Mouse (Mus musculus): ENCODE results near the gene Elmo1. TPM values are rescaled to one million over a fixed set of nuclear protein-coding genes. Genes with fewer than 3 reads are reported as not detected.

The Elmo1 gene
- total and polyA plus RNA-seq, 3 experiments = 5.2 to 7.6 TPM; not detected in 1

DNA sequence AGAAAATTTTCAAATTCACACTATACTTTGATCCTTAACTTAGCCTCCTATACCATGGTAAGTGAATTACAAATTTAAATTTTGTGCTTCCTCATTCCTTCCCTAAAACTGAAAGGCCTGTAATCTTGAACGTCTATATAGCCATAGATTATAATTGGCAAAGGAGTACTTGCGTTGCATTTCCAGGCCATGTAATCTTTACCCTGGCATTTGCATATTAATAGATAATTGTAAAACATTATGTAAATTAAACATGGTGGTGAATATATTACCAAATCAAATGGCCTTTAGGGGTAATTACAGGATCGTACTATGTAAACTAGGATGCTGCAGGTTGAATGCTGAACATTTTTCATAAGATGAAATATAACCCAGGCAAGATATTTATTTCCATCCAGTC, 314.1 kb downstream of the Elmo1 start:
- H3K9me3 ChIP-seq (replicated peaks; ENCODE audit: insufficient read depth, low read length) = no peaks in the 10 kb centered on the region
- H3K36me3 ChIP-seq (ENCODE audit: control insufficient read depth in 1 of 2, insufficient read depth in 2 of 2, low read length in 2 of 2) = no peaks in the 10 kb centered on the region
- TF ChIP-seq POLR2AphosphoS2 (IDR thresholded peaks at IDR 0.05; ENCODE audit: low read length) = no peak
- TF ChIP-seq POLR2AphosphoS5 (IDR thresholded peaks at IDR 0.05; ENCODE audit: borderline replicate concordance, low read depth, low read length) = no peak
- no peak for TF ChIP-seq TBP (IDR thresholded peaks at IDR 0.05; ENCODE audit: low read depth, low read length)
- TF ChIP-seq GABPA (IDR thresholded peaks at IDR 0.05; ENCODE audit: low read depth, low read length) = no peak
- TF ChIP-seq MAX (IDR thresholded peaks at IDR 0.05; ENCODE audit: low read length) = no peak
- TF ChIP-seq UBTF (IDR thresholded peaks at IDR 0.05; ENCODE audit: borderline replicate concordance, insufficient read depth, low read depth, low read length) = no peak
- TF ChIP-seq MAZ (IDR thresholded peaks at IDR 0.05; ENCODE audit: low read depth, low read length) = no peak
- no peak for TF ChIP-seq CHD2 (IDR thresholded peaks at IDR 0.05; ENCODE audit: low read length)
- TF ChIP-seq ZKSCAN1 (IDR thresholded peaks at IDR 0.05; ENCODE audit: low read depth, low read length) = no peak
- TF ChIP-seq USF2 (IDR thresholded peaks at IDR 0.05; ENCODE audit: borderline replicate concordance in 1 of 2, insufficient read depth in 1 of 2, low read depth in 1 of 2, low read length in 2 of 2) = no peak
- no peak for TF ChIP-seq HCFC1 (IDR thresholded peaks at IDR 0.05; ENCODE audit: low read depth, low read length)
- TF ChIP-seq ZNF384 (IDR thresholded peaks at IDR 0.05; ENCODE audit: low read depth, low read length) = no peak
- no peak overlapping the region for H3K4me3 ChIP-seq (ENCODE audit: control insufficient read depth in 1 of 2, insufficient read depth in 1 of 2, low read depth in 2 of 2, low read length in 2 of 2)
- no peak overlapping the region for H3K9ac ChIP-seq (ENCODE audit: control insufficient read depth, low read depth, low read length, poor library complexity, severe bottlenecking)
- H3K27me3 ChIP-seq (ENCODE audit: control insufficient read depth in 1 of 2, insufficient read depth in 2 of 2, low read length in 2 of 2) = no peaks in the 10 kb centered on the region
- no peaks in the 10 kb centered on the region for H3K4me1 ChIP-seq (ENCODE audit: control insufficient read depth in 1 of 2, insufficient read depth in 2 of 2, low read length in 2 of 2)
- no peaks in the 10 kb centered on the region for H3K79me2 ChIP-seq (ENCODE audit: control insufficient read depth, insufficient read depth, low read length, poor library complexity)
- H3K27ac ChIP-seq (ENCODE audit: control insufficient read depth, low read depth, low read length) = no peak overlapping the region
- DNase-seq (ENCODE audit: low read depth, low spot score) = no peak

DNA sequence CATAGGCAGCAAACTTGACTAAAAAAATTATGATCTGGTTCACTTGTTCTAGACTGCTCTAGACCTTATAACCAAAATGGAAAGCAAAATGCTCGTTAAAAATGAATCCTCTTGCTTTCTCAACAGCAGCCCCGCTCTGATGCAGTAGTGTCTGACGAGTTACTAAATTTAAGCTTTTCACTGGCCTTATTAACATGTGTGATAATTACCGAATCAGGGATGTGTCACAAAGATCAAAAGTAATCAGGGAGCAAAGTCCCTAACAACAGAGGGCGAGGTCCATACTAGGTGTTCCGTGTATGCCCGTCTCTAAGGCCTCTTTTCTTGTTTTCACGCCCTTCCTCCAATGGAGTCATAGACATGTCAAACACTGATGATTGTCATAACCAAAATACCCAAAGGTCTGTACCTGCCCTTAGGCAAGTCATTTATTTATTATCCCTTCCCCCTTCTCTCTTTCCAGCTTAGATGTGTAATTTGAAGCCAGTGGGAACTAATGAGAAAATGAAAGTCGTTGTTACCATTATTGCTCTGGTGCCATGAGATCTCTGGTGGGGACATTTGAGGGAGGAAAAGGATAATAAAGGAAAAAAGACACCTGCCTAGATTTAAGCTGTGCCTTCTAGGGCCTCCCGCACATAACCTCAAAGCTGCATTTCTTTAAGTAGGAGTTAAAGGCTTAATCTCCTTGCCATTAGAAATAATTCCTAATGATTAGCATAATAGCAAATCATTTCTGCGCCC, 316.2 kb downstream of the Elmo1 start:
- Histone ChIP-seq H3K36me3 (ENCODE audit: control insufficient read depth in 1 of 2, insufficient read depth in 2 of 2, low read length in 2 of 2) (no peaks in the 10 kb centered on the region), H3K79me2 (ENCODE audit: control insufficient read depth, insufficient read depth, low read length, poor library complexity) (no peaks in the 10 kb centered on the region), H3K27me3 (ENCODE audit: control insufficient read depth in 1 of 2, insufficient read depth in 2 of 2, low read length in 2 of 2) (no peaks in the 10 kb centered on the region), H3K9ac (ENCODE audit: control insufficient read depth, low read depth, low read length, poor library complexity, severe bottlenecking) (no peak overlapping the region), H3K27ac (ENCODE audit: control insufficient read depth, low read depth, low read length) (no peak overlapping the region), H3K9me3 (replicated peaks; ENCODE audit: insufficient read depth, low read length) (no peaks in the 10 kb centered on the region), H3K4me1 (ENCODE audit: control insufficient read depth in 1 of 2, insufficient read depth in 2 of 2, low read length in 2 of 2) (no peaks in the 10 kb centered on the region), H3K4me3 (ENCODE audit: control insufficient read depth in 1 of 2, insufficient read depth in 1 of 2, low read depth in 2 of 2, low read length in 2 of 2) (no peak overlapping the region)
- TF ChIP-seq HCFC1 (IDR thresholded peaks at IDR 0.05; ENCODE audit: low read depth, low read length) (no peak), NELFE (IDR thresholded peaks at IDR 0.05; ENCODE audit: low read depth, low read length) (no peak), ZMIZ1 (IDR thresholded peaks at IDR 0.05; ENCODE audit: low read depth, low read length) (no peak), MAFK (IDR thresholded peaks at IDR 0.05; ENCODE audit: borderline replicate concordance, low read depth, low read length) (no peak), NRF1 (IDR thresholded peaks at IDR 0.05; ENCODE audit: insufficient read depth, low read depth, low read length, poor library complexity, severe bottlenecking) (no peak), POLR2AphosphoS2 (IDR thresholded peaks at IDR 0.05; ENCODE audit: low read length) (no peak), KAT2A (conservative IDR thresholded peaks at IDR 0.05; ENCODE audit: low read depth, low read length) (no peak), POLR2A (IDR thresholded peaks at IDR 0.05; ENCODE audit: control insufficient read depth in 1 of 2, insufficient read depth in 1 of 2, low read depth in 1 of 2, low read length in 2 of 2, poor library complexity in 1 of 2) (no peak), BHLHE40 (IDR thresholded peaks at IDR 0.05; ENCODE audit: borderline replicate concordance, low read depth, low read length) (no peak), ETS1 (IDR thresholded peaks at IDR 0.05; ENCODE audit: low read depth, low read length) (no peak), RAD21 (IDR thresholded peaks at IDR 0.05; ENCODE audit: low read depth, low read length) (no peak), EP300 (IDR thresholded peaks at IDR 0.05; ENCODE audit: low read depth in 1 of 2, low read length in 2 of 2) (no peak), SMC3 (IDR thresholded peaks at IDR 0.05; ENCODE audit: low read depth, low read length) (no peak), JUND (IDR thresholded peaks at IDR 0.05; ENCODE audit: low read depth, low read length) (no peak)
- DNase-seq (ENCODE audit: low read depth, low spot score) = no peak
